Mouse (Mus musculus): ENCODE measurements around the gene Pbld1. TPM values are rescaled to one million over a fixed set of nuclear protein-coding genes. Genes with fewer than 3 reads are reported as not detected.
A peak's percentile ranks its signal among the peaks of the same experiment; 100 is the strongest.
"Not testable (repeated sequence)": the region's sequence is repeated elsewhere in the genome, so short reads cannot be mapped to it uniquely, and the experiment has no call there.

Pbld1 gene
- total RNA-seq, 2 experiments from 2014 or later, result 0.59 to 0.93 TPM

DNA sequence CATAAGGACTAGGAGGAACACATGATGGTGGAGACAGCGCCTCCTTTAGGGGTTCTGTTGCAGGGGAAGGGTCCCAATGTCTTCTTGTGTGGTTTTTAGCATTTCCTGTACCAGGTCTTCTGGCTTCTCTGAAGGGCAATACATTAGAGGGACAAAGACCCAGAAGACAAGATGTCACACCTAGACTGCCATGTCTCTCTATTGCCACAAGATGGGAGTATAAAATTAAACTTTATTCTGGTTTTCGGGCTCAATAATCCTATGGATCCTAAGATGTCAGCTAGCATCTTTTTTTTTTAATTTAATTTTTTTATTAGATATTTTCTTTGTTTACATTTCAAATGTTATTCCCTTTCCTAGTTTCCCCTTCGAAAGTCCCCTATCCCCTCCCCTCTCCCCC lies 16.8 kb upstream of the Pbld1 start:
- DNase-seq, result no peak

DNA sequence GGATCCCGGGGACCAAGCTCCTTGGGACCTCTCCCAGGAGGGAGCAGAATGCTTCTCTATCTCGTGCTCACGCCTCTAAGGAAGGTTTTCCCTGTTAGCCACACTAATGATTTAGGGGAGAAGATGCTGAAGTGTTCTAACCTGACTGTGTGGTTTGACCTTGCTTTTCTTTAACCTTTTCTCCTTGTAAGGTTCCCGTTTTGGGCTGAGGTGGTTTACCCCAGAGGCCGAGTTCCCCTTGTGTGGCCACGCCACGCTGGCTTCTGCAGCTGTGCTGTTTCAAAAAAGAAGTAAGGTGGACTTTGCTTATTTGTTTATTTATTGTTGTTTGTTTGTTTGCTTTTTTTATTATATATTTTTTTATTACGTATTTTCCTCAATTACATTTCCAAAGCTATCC lies 12.2 kb upstream of the Pbld1 start:
- no peak for DNase-seq

DNA sequence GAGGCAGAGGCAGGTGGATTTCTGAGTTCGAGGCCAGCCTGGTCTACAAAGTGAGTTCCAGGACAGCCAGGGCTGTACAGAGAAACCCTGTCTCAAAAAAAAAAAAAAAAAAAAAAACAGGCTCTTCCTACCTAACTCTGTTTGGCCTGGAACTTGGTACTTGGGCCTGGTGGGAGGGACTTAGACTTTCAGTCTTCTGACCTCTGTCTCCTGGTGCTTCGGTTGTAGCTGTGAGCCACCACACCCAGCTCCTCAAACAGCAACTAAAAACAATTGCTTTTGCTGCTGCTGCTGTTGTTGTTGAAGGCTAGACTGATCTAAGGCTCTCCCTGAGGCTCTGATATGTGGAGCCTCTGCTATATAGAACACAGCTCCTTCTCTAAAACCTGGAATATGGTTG lies 10.9 kb upstream of the Pbld1 start:
- DNase-seq, result no peak

DNA sequence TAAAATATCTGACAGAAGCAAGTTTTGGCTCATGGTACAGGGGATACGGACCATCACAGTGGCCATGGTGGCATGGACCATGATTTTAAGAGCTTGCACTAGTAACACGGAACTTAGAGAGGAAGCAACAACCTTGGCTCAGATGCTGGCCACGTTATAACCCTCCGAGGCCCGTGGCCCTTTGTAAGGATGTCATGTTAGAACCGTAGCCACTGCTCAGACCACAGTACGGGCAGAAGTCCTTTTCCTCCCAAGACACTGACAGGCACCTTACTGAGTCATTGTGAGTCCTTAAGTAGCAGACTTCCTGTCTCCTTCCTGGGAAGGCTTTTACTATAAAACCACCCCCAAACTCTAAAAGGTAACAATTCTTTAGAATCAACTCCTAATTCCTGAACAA lies 8.7 kb upstream of the Pbld1 start:
- no peak for DNase-seq

DNA sequence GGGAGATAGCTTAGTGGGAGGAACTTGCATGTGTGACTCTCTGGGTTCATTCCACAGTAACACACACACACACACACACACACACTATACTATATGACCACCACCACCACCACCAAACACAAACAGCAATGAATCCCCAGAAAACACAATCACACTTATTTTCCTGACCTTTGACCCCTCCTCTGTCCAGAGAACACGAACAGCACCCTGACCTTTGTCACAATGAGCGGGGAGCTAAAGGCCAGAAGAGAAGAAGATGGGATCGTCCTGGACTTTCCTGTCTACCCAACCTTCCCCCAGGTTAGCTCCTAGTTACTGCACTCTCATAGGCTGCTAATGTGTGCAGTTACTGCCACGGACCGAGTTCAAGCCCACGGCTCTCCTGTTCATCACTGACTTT lies 8.0 kb upstream of the Pbld1 start:
- DNase-seq, result no peak

DNA sequence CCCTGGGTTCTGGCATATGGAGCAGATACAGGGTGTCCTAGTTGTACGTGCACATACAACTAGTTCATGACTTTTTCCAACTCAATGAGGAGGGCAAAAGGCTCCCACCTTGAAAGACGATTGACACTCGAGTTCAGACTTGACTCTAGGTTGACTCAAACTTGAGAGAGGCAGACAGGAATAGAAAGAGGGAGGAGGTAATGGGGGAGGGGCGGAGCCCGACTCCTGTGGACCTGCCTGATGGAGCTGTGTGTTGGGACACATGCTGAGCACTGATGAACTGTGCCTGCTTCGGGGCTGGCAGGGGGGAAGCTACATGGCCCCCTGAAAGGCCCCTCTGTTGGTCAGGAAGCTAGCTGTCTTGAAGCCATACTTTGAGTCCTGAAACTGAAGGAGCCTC lies 7.0 kb upstream of the Pbld1 start:
- no peak for DNase-seq

DNA sequence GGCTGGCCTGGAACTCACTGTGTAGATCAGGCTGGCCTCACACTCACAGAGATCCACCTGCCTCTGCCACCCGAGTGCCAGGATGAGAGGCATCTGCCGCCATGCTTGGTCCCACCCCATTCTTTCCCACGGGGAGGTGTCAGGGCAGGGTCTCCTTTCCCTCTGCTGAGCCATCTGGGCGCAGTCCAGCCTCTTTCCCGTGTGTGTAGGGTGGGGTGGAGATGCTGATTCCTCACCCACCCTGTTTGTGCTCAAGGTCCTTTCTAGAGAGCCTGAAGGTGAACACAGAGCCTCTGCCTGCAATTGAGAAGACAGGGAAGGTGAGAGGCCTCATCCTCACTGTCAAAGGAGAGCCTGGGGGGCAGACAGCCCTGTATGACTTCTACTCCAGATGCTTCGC lies 5.9 kb upstream of the Pbld1 start:
- DNase-seq, result not testable (repeated sequence)

DNA sequence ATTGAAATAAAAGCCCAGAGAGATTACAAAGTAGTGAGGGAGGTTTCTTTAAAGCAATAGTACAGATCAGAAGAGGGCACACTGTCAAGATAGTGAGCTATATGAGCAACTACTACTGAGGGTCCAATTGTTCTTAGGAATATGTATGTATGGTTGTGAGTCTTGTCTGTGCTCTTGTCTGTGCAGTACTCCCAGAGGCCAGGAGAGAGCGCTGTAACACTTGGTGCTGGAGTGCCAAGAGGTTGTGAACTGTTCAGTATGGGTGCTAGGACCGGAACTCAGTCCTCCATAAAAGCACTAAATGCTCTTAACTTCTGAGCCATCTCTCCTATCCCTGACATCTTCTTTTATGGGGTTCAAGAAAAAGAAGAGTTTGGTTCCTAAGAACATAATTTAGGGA lies 5.4 kb upstream of the Pbld1 start:
- DNase-seq, result no peak

DNA sequence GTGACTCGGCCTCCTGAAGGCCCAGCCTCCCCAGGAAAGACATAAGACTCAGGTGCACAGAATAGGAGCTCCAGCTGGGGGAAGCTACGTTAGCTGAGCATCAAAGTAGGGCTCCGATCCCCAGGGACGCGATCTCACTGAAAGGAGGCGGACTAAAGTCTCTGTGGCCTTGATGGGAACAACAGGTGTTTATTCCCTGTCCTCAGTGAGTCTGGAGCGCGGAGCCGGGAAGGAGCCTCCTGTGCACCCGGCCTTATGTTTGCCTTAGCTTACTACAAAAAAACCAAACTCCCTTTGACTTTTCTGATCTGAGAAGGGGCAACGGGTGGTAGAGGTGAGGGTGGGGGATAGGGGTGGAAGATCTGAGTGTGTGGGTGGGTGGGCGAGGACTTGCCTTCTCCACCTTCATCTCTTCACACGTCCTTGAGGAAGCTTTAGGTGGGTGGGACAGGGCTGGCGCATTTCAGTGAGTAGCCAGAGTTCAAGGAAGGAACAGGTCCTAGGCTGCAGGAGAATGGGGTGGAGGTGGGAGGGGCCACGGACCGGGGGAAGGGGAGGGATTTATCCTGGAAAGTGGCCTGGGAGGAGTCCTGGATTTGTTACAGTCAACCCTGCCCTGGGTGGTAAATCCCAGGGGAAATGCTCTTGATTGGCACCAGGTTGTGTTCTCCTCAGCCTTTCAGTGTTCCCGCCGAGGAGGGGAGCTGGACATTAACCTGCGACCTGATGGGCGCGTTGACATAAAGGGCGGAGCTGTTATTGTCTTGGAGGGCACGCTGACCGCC lies 2.8 kb upstream of the Pbld1 start:
- DNase-seq, result peak; percentile 11

DNA sequence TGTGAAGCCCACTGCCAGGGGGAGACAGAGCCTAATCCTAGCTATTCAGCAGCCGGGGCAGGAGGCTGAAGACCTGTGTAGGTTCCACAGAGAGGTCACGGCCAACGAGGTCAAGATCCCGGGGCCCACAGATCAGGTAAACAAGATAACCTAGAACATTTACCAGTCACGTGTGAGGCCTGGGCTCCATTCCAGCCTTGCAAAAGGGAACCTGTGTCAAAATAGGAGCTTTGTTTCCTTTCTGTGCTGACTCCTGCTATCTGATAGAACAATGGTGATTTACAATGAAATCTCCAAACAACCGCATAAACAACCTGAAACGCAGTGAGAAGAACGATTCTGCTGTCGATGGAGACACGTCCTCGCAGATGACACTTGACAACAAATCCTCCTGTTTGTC lies 444 bp downstream of the Pbld1 start:
- peak; percentile 34 for DNase-seq

DNA sequence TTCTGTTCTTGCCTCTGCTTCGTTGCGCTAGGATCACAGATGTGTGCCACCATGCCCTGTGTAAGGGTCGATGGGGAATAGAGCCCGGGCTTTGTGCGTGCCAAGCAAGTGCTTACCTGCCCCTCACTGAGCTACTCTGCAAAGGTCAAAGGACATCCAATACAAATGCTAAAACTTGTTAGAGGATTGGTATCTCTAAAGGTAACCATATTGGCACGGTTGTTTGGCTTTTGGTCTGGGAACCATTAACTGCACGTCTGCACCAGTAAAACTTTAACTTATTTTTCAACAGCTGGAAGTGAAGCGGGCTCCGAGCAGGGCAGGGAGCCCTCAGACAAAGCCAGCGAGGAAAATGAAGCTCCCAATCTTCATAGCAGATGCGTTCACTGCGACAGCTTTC lies 1.3 kb downstream of the Pbld1 start:
- DNase-seq, result no peak

DNA sequence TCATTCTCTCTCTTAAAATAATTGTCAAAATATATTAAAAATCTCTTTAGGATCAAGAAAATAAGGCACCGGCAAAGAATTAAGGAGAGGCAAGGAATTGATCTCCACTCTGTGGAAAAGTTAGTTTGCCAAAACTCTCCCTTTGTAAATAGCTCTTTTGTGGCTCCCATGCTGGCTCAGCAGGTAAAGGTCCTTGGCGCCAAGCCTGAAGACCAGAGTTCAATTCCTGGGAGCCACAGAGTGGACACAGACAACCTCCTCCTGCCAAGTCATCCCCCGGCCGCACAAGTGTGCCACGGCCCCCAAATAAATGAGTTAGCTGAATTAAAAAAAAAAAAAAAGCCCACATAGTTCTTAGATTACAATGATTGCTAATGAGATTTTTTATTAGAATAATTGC lies 2.7 kb downstream of the Pbld1 start:
- no peak for DNase-seq

DNA sequence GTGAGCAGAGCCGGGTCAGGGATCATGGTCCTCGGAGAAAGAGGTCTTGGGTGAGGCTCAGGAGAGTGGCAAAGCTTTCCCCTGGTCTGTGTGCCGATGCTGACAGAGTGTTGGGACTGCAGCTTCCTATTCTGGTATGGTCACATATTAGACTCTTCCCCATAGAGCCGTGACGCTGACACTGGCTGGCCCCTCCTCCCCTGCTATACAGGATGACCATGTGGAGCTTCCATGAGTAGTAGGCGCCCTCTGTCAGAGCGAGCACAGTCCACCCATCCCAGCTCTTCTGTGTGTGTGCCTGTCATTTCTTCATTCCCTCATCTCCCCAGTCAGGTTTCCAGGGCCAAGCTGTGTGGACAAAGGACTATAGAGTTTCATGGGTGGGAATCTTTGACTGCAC lies 3.4 kb downstream of the Pbld1 start:
- DNase-seq, result no peak

DNA sequence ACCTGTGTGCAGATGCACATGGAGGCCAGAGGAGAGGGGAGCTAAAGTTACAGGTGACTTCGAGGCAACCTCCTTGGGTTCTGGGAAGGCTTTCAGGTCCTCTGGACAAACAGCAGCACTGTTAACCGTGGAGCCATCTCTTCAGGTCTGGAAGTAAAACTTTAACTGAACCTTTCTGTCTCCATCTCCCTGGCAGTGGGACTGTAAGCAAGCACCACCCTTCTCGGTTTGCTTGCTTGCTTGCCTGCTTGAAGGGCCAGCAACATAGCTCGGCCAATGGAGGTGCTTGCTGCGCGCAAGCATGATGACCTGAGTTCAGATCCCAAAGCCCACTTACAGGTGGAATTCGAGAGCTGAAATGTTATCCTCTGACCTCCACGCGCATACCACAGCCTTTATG lies 4.6 kb downstream of the Pbld1 start:
- DNase-seq, result no peak

DNA sequence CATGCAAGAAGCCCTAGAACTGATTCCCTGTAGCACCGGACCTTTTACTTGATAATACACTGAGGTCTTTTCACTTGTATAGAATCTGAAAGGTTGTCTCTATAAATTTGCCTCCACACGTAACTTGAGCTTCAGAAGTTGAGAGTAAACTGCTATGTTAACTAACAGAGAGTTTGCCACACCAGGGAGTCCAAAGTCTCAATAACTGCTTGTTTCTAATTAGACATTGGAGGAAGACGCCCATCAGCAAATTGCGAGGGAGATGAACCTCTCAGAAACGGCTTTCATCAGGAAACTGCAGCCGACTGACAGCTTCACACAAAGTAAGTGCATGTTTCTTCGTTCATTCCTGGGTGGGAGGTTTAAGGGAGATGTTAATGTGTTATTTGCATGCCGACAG lies 5.6 kb downstream of the Pbld1 start:
- DNase-seq, result no peak

DNA sequence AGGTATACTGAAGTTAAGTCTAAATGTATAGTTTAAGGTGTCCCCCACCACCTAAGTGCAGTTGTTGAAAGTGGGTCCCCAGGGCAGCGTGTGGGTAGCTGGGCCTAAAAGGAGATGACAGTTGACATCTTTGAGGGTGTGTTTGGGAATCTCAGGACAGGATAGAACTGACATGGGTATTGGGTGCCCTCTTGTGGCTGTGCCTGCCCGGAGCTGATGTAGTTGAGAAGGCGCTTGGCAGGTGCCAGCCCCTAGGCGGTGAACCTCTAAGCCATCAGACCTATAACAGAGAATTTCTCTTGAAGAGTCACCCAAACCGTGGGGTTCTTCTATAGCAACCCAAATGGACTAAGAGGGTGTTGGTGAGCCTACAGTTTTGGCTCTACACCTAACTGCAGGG lies 6.0 kb downstream of the Pbld1 start:
- peak; percentile 87 for DNase-seq

DNA sequence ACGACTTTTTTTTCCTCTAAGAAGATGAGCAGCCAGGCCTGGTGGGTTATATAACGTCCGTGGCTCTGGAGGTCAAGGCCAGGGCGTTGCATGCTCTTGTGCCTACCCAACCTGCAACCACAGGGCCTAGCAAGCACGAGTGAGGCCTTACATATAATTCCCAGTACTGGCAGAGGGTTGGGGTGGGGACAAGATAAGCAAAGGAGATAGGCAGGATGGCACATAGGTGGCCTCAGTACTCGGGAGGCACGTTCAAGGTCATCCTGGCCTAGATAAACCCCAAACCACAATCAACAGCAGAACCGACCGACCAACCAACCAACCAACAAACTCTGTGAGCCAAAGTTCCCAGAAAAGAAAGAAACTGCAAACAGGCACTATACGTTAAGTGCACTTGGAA lies 26.3 kb downstream of the Pbld1 start:
- DNase-seq, result no peak

DNA sequence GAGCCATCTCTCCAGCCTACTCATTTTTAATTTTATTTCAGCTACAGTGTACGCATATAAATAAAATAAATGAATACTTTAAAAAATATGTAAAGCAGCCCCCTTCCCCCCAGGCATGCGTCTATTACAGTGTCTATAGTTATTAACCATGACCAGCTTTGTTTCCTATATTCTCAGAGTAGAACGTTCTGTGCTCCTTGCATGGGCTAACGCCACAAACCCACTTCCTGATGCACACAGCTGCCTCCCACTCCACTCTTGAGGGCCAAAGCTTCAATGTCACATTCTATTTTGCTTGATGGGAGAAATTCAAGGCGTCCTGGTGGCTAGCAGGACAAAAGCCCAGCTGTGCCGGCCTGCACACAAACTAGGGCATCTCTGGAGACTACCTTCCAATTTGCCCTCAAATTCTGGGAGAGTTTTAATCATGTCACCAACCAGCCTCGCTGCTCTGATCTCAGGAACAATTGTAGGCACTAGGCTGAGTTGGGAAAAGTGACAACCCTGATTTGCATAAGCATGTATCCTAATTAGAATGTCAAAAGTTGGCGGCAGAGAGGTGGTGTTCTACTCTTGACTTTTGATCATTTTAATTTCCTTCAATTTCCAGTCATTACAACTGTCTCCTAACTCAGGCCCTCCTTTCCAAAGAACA lies 29.3 kb downstream of the Pbld1 start:
- DNase-seq, result no peak

DNA sequence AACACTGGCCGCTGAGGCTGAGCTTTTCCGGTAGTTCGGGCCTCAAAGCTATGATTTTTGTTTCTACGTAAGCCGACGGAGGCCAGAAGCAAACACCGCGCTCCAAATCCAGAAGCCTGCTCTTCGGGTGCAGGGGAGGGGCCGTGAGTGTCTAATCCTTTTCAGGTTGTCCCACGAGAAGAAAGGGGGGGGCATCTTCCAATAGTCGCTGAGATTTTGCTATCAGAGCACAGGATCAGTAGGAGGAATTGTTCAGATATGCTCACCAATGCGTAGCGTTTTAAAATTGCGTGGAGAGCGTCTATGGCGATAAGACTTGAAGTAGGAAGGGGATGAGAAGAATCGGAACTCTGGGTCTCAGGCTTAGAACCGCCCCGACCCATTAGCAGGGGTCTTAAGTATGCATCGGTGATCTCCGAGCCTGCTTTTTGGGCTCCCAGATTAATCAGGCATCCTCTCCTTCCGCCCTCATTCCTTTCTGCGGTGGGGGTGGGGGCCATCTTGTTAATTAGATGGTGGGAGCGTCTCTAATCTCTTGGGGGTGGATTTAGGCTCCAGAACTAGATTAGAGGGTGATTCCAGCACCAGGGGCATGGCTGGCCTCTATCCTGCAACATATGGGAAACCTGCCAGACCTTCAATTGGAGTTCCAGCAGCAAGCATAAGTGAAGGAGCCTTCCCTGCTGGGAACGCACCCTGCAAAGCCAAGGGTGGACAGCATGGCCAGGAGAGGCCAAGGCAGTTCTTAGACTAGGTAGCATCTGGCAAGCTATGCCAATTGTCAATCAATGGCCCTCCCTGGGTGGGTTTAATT lies 30.0 kb downstream of the Pbld1 start:
- no peak for DNase-seq

DNA sequence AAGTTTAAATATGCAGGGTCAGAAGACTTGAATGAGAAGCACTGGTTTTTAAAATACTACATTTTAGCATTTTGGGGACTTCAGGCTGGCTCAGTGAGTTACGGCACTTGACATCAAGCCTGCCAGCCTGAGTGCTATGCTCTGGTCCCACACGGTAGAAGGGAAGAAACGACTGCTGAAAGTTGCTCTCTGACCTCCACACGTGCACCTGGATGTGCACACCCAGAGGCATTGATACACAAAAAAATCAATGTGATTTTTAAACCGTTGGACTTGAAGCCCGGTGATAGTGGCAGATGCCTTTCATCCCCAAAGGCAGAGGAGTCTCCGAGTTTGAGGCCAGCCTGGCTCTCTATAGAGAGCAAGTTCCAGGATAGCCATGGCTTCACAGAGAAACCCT lies 32.0 kb downstream of the Pbld1 start:
- no peak for DNase-seq

DNA sequence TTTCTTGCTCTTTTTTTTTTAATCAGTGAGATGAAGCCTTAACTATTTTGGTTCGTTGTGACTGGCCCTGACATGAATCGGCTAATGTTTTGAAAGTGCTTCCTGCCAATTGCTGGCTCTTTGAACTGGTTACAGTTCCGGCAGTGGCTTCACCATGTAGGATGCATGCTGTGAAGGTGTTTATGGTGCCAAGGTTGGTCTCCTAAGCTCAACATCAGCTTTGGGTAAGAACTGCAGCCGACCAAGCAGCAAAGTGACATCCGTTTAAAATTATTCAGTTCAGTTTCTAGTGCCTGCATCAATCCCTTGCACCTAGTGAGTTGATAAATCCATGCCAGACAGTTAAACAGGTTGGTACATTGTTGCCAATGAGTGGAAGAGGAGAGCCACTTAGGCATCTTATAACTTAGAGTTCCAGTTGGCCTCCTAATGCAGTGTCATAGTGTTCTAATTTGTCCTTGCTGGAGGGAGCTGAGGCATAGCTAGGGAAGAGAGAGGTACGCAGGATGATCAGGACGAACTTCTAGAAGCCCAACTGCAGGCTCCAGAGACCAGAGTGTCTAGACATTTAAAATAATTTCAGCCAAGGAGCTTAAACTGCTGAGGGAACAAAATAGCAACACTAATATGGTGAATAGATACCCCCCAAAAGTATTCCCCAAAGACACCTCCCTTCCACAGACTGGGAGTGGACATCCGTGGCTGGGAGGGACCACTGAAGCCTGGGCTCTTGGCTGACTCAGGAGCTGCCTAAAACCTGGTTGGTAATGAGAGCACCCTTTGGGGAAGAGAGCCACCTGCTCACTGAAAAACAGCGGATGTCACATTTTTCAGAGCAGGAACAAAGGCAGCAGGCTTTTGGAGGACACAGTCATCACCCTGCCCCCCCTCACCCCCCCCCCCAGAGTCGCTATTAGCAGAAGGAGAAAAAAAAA lies 32.9 kb downstream of the Pbld1 start:
- DNase-seq, result no peak

DNA sequence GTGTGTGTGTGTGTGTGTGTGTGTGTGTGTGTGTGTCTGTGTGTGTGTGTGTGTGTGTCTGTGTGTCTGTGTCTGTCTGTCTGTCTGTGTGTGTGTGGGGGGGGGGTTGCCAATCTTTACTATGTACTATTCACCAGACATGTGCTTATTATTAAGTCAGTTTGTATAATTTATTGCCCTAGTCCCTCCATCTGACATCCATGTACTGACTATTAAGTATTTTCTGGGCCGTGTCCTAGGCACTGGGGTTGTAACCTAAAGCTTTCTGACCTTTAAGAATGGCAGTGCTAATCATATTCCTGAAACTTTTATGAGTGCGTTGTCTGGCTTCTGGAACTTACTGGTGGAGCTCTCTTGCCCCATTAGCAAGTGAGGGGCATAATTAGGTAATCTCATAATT lies 36.8 kb downstream of the Pbld1 start:
- no peak for DNase-seq

DNA sequence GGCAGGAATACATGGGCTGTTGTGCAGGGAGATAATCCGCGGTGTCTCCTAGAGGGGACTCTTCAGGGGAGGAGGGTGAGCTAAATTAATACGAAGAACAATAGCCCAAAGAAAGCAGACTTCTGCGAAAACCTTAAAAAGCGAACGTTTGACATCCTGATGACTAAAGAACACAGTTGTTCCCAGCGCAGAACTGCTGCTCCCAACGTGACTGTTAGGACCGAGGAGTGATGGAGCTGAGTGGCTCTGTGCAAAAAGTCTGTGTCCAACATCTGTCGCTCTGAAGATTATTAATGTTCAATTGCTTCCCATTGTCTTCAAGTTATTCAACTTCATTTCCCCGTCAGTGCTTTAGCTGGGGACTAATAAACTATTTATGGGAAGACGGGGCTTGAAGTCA lies 38.2 kb downstream of the Pbld1 start:
- no peak for DNase-seq
